Comparison of ENCODE assay signal across 7 mouse cellular contexts in genomic region chr5:13628606-13629311, GRCm38 (mm10).
A peak's percentile ranks its signal among the peaks of the same experiment; 100 is the strongest.
DNase-seq lines count a peak whose midpoint lies in the region; ATAC-seq and TF ChIP-seq lines count a peak whose summit lies in the region.

No protein-coding gene starts in this region.

- no peak overlapping the region for H3K27ac ChIP-seq in intestine, embryonic 15.5 days
- no peak overlapping the region for H3K27ac ChIP-seq in midbrain, embryonic 10.5 days (replicated peaks)
- no peak overlapping the region for H3K27ac ChIP-seq in small intestine, adult 2 months (ENCODE audit: insufficient read depth, low read depth, low read length)

- no peaks in the 10 kb centered on the region for H3K4me1 ChIP-seq in intestine, embryonic 15.5 days (replicated peaks)
- peaks cover 35% of the 10 kb centered on the region for H3K4me1 ChIP-seq in midbrain, embryonic 10.5 days
- H3K4me1 ChIP-seq in small intestine, adult 2 months (ENCODE audit: control insufficient read depth, insufficient read depth, insufficient read length, low read length): no peaks in the 10 kb centered on the region

- peak overlapping the region; percentile 78 for H3K4me2 ChIP-seq in intestine, embryonic 15.5 days (replicated peaks)

- peak overlapping the region; percentile 8; the same call in 1 of the 2 replicates for H3K9ac ChIP-seq in intestine, embryonic 15.5 days

- peak; percentile 81 for DNase-seq in adrenal gland, postnatal 14 days
- peak; percentile 86 for DNase-seq in embryo, embryonic 9.5 days (ENCODE audit: extremely low spot score)
- peak; percentile 57 to 77 for DNase-seq in gastrocnemius, postnatal 4 days (ENCODE audit: low spot score in 2 of 2)
- DNase-seq in left cerebral cortex, postnatal 25 days (ENCODE audit: low spot score in 2 of 2): peak; percentile 77 to 86
- DNase-seq in midbrain, embryonic 10.5 days (ENCODE audit: low spot score): peak; percentile 87

- H3K9me3 ChIP-seq in intestine, embryonic 15.5 days: no peaks in the 10 kb centered on the region
- no peaks in the 10 kb centered on the region for H3K9me3 ChIP-seq in midbrain, embryonic 10.5 days (replicated peaks)

- no peaks in the 10 kb centered on the region for H3K27me3 ChIP-seq in intestine, embryonic 15.5 days (replicated peaks)
- H3K27me3 ChIP-seq in midbrain, embryonic 10.5 days (ENCODE audit: low read depth, poor library complexity, severe bottlenecking): peaks cover 69% of the 10 kb centered on the region
- H3K27me3 ChIP-seq in small intestine, adult 2 months (ENCODE audit: control insufficient read depth, insufficient read depth, low read length): no peaks in the 10 kb centered on the region

- no peaks in the 10 kb centered on the region for H3K36me3 ChIP-seq in intestine, embryonic 15.5 days
- H3K36me3 ChIP-seq in midbrain, embryonic 10.5 days: no peaks in the 10 kb centered on the region
- no peaks in the 10 kb centered on the region for H3K36me3 ChIP-seq in small intestine, adult 2 months (ENCODE audit: control insufficient read depth, insufficient read depth, low read length)

- TF ChIP-seq CTCF in small intestine, adult 2 months (IDR thresholded peaks at IDR 0.05; ENCODE audit: extremely low read depth, insufficient read length, insufficient replicate concordance, low read depth, low read length): peak; percentile 80; the same call in 1 of the 2 replicates

- ATAC-seq in intestine, embryonic 15.5 days: peak; percentile 97

- TF ChIP-seq POLR2A in small intestine, adult 2 months (IDR thresholded peaks at IDR 0.05; ENCODE audit: low read depth, low read length): no peak

- 11% methylated on average over 24 of the region's 24 CpGs for WGBS in intestine, embryonic 15.5 days
- WGBS in midbrain, embryonic 10.5 days: 18% methylated on average over 24 of the region's 24 CpGs
- 10% methylated on average over 24 of the region's 24 CpGs for WGBS in small intestine, adult 2 months

- peak overlapping the region; percentile 38 for H3K4me3 ChIP-seq in intestine, embryonic 15.5 days (replicated peaks)
- H3K4me3 ChIP-seq in midbrain, embryonic 10.5 days: peak overlapping the region; percentile 42
- H3K4me3 ChIP-seq in small intestine, adult 2 months (ENCODE audit: low read depth, low read length): peak overlapping the region; percentile 2; the same call in 1 of the 2 replicates

- intact Hi-C loops in left cerebral cortex, postnatal 25 days (cut with DNase I): loop anchor here (2.0 to 5.0 kb wide), 3 partner anchors 221 to 1066 kb away; no protein-coding TSS in a partner anchor
